Mouse (Mus musculus) testis, postnatal 10 days (tissue): Measurements from ENCODE around the gene Casq1.

Experiments
- DNase-seq: peaks from one replicate; pipeline ENCODE4 v3.0.0; 2021; ENCODE audit warnings: low spot score

Casq1 gene

DNA sequence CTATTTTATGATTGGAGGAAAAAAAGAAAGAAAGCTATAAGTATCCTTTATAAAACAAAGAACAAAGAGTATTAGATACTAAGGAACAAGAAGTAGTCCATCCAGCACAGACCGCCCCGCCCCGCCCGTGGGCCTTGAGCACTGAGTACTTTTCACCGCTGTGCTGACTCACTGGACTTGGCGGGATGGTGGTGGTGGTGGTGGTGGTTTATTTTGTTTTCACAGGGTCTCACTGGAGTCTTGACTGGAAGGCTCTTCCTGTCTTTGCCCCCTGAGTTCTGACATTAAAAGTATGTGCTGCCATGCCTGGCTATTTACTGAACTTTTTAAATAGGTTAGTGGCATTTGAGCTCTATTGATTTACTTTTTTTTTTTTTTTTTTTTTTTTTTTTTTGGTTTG is 36.6 kb downstream of the Casq1 start:
- DNase-seq, result no peak

DNA sequence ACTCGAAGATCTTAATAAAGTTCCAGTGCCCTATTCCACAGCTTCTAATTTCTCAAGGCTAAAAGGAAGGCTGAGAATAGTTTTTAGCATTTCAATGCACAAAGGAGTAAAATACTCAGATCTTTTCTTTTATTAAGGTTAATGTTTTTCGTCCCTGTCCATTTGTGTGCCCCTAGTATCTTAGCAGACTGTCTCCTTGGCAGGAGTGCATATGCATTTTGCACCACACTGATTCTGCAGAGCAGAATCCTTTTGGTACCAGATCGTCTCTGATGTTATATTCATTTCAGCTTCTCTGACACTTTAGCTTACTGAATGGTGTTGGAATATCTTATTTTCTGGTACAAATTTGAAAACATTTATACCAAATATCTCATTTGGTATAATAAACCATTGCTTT is 37.9 kb downstream of the Casq1 start:
- DNase-seq, result no peak

GRCm38 (mm10) chr1:172180881-172181280 is 38.8 kb downstream of the Casq1 start:
- DNase-seq, result no peak

GRCm38 (mm10) chr1:172179102-172179501 is 40.6 kb downstream of the Casq1 start:
- no peak for DNase-seq

GRCm38 (mm10) chr1:172177791-172178190 is 41.9 kb downstream of the Casq1 start:
- no peak for DNase-seq

DNA sequence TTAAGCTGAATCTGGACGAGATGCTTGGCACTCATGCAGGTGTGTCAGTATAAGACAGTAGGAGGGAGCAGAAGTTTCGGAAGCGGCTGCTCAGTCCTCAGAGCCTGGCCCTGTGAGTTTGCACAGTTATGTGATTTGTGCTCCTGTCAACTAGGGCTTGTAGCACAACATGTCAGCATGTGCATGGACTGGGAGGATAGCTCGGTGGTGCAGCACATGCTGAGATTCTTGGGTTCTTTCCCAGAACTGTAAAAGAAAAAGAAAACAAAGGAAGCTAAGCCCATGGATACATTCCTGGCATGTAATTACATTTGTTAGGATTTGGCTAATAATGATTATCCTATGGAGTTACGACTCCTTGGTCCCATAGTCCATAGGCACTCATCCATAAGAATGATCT is 46.5 kb downstream of the Casq1 start:
- DNase-seq, result no peak

- no peak for DNase-seq
These were observed 47.3 kb downstream of the Casq1 start for GRCm38 (mm10) chr1:172172381-172172780.

DNA sequence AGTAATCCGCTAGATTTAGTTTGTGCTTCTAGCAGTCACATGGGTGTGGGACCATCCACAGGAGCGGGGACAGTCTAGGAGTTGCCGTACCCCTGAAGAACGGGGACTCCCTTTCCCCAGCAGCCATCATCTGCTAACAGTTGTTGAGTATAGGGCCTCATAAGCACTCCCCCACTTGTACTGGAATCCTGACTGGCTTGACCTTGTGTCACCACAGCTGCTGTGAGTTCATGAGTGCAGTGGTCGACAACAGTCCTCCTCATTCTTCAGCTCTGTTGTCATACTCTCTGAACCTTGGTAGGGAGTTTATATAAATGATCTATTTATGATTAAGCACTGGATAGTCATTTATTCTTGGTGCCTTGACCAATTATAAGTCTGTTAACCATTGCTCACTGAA is 49.9 kb downstream of the Casq1 start:
- DNase-seq, result no peak

DNA sequence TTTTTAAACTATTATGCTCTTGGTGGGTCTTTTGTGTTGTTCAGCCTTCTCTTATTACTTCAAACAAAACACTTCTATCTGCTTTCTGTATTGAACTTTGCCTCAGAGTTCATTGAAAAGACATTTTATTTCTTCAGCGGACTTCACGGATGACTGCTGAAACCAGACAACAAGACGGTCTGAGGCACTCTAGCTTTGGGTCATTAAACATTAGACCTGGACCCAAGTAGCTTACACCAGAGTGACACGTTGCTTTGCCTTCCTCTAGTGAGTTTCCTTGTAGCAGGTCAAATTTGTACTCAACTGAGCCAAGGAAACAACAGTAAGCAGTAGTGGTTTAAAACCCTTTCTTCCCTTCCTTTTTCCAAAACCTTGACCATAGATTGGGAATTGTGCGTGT is 51.8 kb downstream of the Casq1 start:
- no peak for DNase-seq

DNA sequence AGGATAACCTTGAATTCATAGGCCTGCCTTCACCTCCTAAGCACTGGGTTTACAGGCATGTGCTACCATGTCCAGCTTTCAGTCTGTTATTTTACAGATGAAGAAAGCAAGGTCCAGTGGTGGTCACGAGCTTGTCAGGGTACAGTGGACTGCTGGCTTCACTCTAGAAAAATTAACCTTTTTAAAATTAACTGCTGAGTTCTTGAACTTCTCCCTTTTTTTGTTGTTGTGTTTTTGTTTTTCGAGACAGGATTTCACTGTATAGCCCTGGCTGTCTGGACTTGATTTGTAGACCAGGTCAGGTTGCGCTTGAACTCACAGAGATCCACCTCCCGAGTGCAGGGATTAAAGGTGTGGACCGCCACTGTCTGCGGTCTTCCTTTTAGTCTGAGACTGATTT is 56.7 kb downstream of the Casq1 start:
- no peak for DNase-seq

DNA sequence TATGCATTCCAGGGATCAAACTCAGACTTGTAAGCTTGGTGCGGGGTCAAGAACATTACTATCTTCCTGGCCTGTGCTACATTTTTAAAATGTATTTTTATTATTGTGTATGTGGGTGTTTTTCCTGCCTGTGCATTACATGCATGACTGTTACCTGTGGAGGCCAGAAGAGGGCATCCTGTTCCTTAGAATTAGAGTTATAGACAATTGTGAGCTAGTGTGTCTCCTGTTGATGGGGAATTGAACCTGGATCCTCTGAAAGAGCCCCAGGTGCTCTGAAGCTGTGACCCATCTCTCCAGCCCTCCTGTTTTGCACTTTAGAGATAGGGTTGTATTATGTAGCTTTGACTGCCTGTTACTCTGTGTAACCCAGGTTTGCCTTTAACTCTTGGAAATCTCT is 57.7 kb downstream of the Casq1 start:
- no peak for DNase-seq

DNA sequence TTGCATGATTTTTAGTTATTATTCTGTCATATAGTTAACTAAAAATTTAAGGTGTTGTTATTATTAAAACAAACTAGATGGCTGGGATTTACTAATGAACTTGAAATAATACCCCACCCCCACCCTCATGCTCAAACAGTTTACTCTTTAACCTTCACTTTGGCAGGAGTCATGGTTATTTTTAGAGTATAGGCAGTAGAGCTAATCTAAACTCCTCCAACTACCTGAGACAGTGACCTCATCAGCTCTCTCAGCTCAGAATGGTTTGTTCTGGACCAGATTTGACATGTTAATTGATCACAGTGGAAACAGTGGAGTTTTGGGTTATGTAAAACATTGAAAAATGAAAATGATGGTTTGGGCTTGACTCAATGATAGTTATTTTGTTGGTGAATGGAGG is 59.2 kb downstream of the Casq1 start:
- no peak for DNase-seq

DNA sequence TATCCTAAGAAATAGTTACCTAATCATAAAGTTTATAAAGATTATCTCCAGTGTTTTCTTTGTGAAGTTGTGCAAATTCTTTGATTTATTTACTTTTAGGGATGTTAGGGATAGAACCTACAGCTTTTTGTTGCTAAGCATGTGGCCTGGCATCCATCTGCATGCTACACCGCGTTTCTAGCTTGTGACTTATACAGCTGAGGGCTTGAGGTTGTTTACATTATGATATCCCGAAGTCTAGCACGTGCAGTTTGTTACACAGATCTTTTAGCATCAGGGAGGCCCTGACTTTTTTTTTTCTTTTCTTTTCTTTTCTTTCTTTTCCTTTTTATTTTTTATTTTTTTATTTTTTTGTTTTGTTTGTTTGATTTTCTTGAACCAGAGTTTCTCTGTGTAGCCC is 59.7 kb downstream of the Casq1 start:
- DNase-seq, result no peak
